Mouse (Mus musculus) frontal cortex, postnatal 10 days (tissue): ENCODE results near the gene Lyrm9.
A peak's percentile ranks its signal among the peaks of the same experiment; 100 is the strongest.

Source experiments
- DNase-seq, 2 experiments: peaks; one replicate each; pipeline ENCODE4 v3.0.0; 2022; ENCODE audit warnings: low spot score in 2 of 2, mixed read lengths in 1 of 2

Lyrm9 gene

GRCm38 (mm10) chr11:78826442-78827013, at the start of gene Lyrm9:
Gene Lyrm9 (plus strand): TSS chr11:78826584.
- peak; percentile 85 to 96 for DNase-seq

GRCm38 (mm10) chr11:78777851-78778680, 48.3 kb upstream of the Lyrm9 start:
- no peak for DNase-seq

- no peak for DNase-seq
These were observed 46.4 kb upstream of the Lyrm9 start for GRCm38 (mm10) chr11:78780002-78780401.

- DNase-seq = no peak
These were observed 45.8 kb upstream of the Lyrm9 start for GRCm38 (mm10) chr11:78780571-78780970.

- DNase-seq = no peak
These were observed 44.1 kb upstream of the Lyrm9 start for GRCm38 (mm10) chr11:78782326-78782725.

- no peak for DNase-seq
These were observed 43.5 kb upstream of the Lyrm9 start for GRCm38 (mm10) chr11:78782791-78783347.

- DNase-seq = no peak
These were observed 40.4 kb upstream of the Lyrm9 start for GRCm38 (mm10) chr11:78786013-78786431.

- no peak for DNase-seq
These were observed 36.9 kb upstream of the Lyrm9 start for GRCm38 (mm10) chr11:78789370-78790060.

GRCm38 (mm10) chr11:78791582-78791981, 34.8 kb upstream of the Lyrm9 start:
- DNase-seq = peak in 1 of 2 experiments; percentile 40

- DNase-seq = no peak
These were observed 34.3 kb upstream of the Lyrm9 start for GRCm38 (mm10) chr11:78792055-78792454.

- peak in 1 of 2 experiments; percentile 31 for DNase-seq
These were observed 33.9 kb upstream of the Lyrm9 start for GRCm38 (mm10) chr11:78792465-78792864.

GRCm38 (mm10) chr11:78793116-78793515, 33.3 kb upstream of the Lyrm9 start:
- DNase-seq = no peak

- DNase-seq = no peak
These were observed 30.2 kb upstream of the Lyrm9 start for GRCm38 (mm10) chr11:78796072-78796729.

- no peak for DNase-seq
These were observed 25.3 kb upstream of the Lyrm9 start for GRCm38 (mm10) chr11:78801094-78801493.

GRCm38 (mm10) chr11:78803587-78804316, 22.6 kb upstream of the Lyrm9 start:
- DNase-seq = peak; percentile 40 to 60

- DNase-seq = no peak
These were observed 21.8 kb upstream of the Lyrm9 start for GRCm38 (mm10) chr11:78804551-78804950.

- no peak for DNase-seq
These were observed 21.2 kb upstream of the Lyrm9 start for GRCm38 (mm10) chr11:78805198-78805597.

GRCm38 (mm10) chr11:78805691-78806137, 20.7 kb upstream of the Lyrm9 start:
- DNase-seq = no peak

- DNase-seq = no peak
These were observed 18.9 kb upstream of the Lyrm9 start for GRCm38 (mm10) chr11:78807341-78808108.

GRCm38 (mm10) chr11:78809398-78809797, 17.0 kb upstream of the Lyrm9 start:
- DNase-seq = no peak
